25 mouse cellular contexts compared by ENCODE assay signal in the genomic region with DNA sequence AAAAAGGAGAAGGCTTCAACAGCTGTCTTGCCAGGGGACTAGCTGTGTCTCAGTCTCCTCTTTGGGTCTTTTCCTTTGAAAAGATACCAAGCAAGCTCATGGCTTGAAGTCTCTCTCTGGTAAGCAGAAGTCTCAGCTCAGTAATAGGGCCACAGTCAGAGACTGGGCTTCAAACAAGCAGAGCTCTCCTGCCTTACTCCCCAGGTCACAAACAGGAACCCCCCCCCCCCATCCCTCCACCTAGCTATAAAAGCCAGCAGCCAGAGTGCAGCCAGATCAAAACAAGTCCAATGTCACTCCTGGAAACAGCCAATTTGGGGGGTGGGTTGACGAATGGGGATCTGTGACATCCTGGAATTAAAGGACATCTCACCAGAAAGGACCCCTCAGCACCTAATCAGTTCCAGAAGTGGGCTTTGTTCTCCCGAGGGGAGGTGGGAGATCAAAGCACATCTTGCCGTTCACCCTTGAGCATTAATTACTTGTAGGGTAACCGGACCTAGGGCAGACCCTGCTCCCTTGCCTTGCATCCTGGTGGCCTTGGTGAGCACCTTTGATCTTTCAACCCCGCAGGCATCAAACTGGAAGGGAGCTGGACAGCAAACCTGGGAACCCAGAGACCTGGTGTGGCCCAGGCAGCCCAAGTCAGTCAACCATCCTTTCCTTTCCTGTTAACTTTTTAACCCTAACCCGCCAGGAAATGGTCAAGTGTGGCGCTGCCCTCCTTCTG.
DNase-seq lines count a peak whose midpoint lies in the region; ATAC-seq and TF ChIP-seq lines count a peak whose summit lies in the region.
"Had no signal": no experiment of that assay in that cellular context is flagged by ENCODE, and none has a peak within 500 bp of the region (broad histone marks: within the 10 kb centered on the region; RNA-seq: fewer than 3 reads in every experiment).

No protein-coding gene starts in this region.

- H3K27ac ChIP-seq in forebrain, embryonic 10.5 days: peak overlapping the region; percentile 53; the same call in 1 of the 2 replicates
- no peak overlapping the region for H3K27ac ChIP-seq in forebrain, embryonic 14.5 days (ENCODE audit: low read depth, low read length)
- H3K27ac ChIP-seq in kidney, postnatal 0 days: peak overlapping the region; percentile 40; the same call in 1 of the 2 replicates
- peak overlapping the region; percentile 66 for H3K27ac ChIP-seq in embryonic facial prominence, embryonic 10.5 days (replicated peaks)
- H3K27ac ChIP-seq in limb, embryonic 11.5 days (replicated peaks; ENCODE audit: low read depth, low read length): peak overlapping the region; percentile 80
- H3K27ac ChIP-seq: left cerebral cortex, adult 2 months; liver, embryonic 14.5 days; stomach, embryonic 15.5 days had no signal

- H3K36me3 ChIP-seq in forebrain, embryonic 10.5 days (replicated peaks): peaks cover 44% of the 10 kb centered on the region
- H3K36me3 ChIP-seq in forebrain, embryonic 14.5 days (ENCODE audit: control insufficient read depth, insufficient read depth, low read length): 0 out of 2 replicates have a peak, but pooled peaks cover 7% of the 10 kb centered on the region
- 0 out of 2 replicates have a peak, but pooled peaks cover 3% of the 10 kb centered on the region for H3K36me3 ChIP-seq in kidney, postnatal 0 days (ENCODE audit: insufficient read depth, low read length)
- peaks cover 28% of the 10 kb centered on the region for H3K36me3 ChIP-seq in embryonic facial prominence, embryonic 10.5 days (replicated peaks)
- H3K36me3 ChIP-seq in limb, embryonic 11.5 days (ENCODE audit: control insufficient read depth, insufficient read depth, low read length): no peaks in the 10 kb centered on the region
- H3K36me3 ChIP-seq: heart, embryonic 12.5 days; stomach, embryonic 15.5 days had no signal

- H3K27me3 ChIP-seq in forebrain, embryonic 10.5 days (ENCODE audit: poor library complexity, severe bottlenecking): no peaks in the 10 kb centered on the region
- H3K27me3 ChIP-seq in forebrain, embryonic 14.5 days (replicated peaks; ENCODE audit: control insufficient read depth, insufficient read depth, low read length): no peaks in the 10 kb centered on the region
- no peaks in the 10 kb centered on the region for H3K27me3 ChIP-seq in kidney, postnatal 0 days (ENCODE audit: insufficient read depth, low read length)
- H3K27me3 ChIP-seq in embryonic facial prominence, embryonic 10.5 days (replicated peaks; ENCODE audit: low read depth, poor library complexity, severe bottlenecking): no peaks in the 10 kb centered on the region
- H3K27me3 ChIP-seq in limb, embryonic 11.5 days (ENCODE audit: control insufficient read depth, insufficient read depth, low read length): no peaks in the 10 kb centered on the region
- H3K27me3 ChIP-seq: heart, embryonic 12.5 days; Patski; stomach, embryonic 15.5 days had no signal

- DNase-seq in forebrain, embryonic 10.5 days (ENCODE audit: extremely low spot score, low spot score): no peak
- DNase-seq in forebrain, embryonic 14.5 days (ENCODE audit: low spot score): no peak
- peak; percentile 47 for DNase-seq in kidney, postnatal 0 days (ENCODE audit: low spot score)
- no peak for DNase-seq in kidney, postnatal 14 days
- peak; percentile 76 for DNase-seq in embryonic facial prominence, embryonic 10.5 days (ENCODE audit: low spot score)
- peak; percentile 75 for DNase-seq in limb, embryonic 11.5 days (ENCODE audit: low spot score)
- no peak for DNase-seq in cerebellum, adult 11 months
- DNase-seq in heart, postnatal 25 days (ENCODE audit: low spot score): no peak
- DNase-seq: adrenal gland, postnatal 14 days; cerebellum, postnatal 10 days; heart, postnatal 36 days; kidney, adult 9 months; midbrain, embryonic 14.5 days; right cerebral cortex, postnatal 25 days; thymus, adult 18-20 months; thymus, postnatal 4 days had no signal

- H3K9ac ChIP-seq in forebrain, embryonic 14.5 days (ENCODE audit: low read length): no peak overlapping the region
- no peak overlapping the region for H3K9ac ChIP-seq in kidney, postnatal 0 days (ENCODE audit: low read depth, low read length)
- 0 out of 2 replicates have a peak overlapping the region, but pooled peaks have one; percentile 28 for H3K9ac ChIP-seq in limb, embryonic 11.5 days (ENCODE audit: low read length)
- H3K9ac ChIP-seq: heart, embryonic 12.5 days; liver, embryonic 14.5 days; stomach, embryonic 15.5 days had no signal

- no peak for ATAC-seq in forebrain, embryonic 14.5 days
- ATAC-seq in kidney, postnatal 0 days (replicated peaks; ENCODE audit: low FRiP score, low read depth): peak; percentile 74
- ATAC-seq in limb, embryonic 11.5 days (ENCODE audit: insufficient number of reproducible peaks, low FRiP score, low TSS enrichment, low read depth): peak; percentile 60; the same call in 1 of the 2 replicates
- ATAC-seq: activated CD4-positive, CD25-positive, alpha-beta regulatory T cell, adult 4 months; forebrain, embryonic 16.5 days; lung, postnatal 0 days; Patski had no signal

- H3K4me3 ChIP-seq in forebrain, embryonic 10.5 days: no peak overlapping the region
- H3K4me3 ChIP-seq in forebrain, embryonic 14.5 days (ENCODE audit: low read depth, low read length): no peak overlapping the region
- H3K4me3 ChIP-seq in kidney, postnatal 0 days (replicated peaks; ENCODE audit: low read depth, low read length): no peak overlapping the region
- H3K4me3 ChIP-seq in embryonic facial prominence, embryonic 10.5 days: no peak overlapping the region
- no peak overlapping the region for H3K4me3 ChIP-seq in limb, embryonic 11.5 days (ENCODE audit: low read depth, low read length)
- H3K4me3 ChIP-seq: heart, embryonic 12.5 days; left cerebral cortex, adult 2 months; myocyte; stomach, embryonic 15.5 days had no signal

- TF ChIP-seq CTCF in kidney, postnatal 0 days (IDR thresholded peaks at IDR 0.05; ENCODE audit: low read depth): no peak

- intact Hi-C loops in heart, postnatal 25 days (cut with DNase I): no loop called here

- peaks cover 11% of the 10 kb centered on the region for H3K4me1 ChIP-seq in forebrain, embryonic 10.5 days
- no peaks in the 10 kb centered on the region for H3K4me1 ChIP-seq in forebrain, embryonic 14.5 days (ENCODE audit: control insufficient read depth, insufficient read depth, low read length)
- no peaks in the 10 kb centered on the region for H3K4me1 ChIP-seq in kidney, postnatal 0 days (replicated peaks; ENCODE audit: insufficient read depth, low read length)
- peaks cover 19% of the 10 kb centered on the region for H3K4me1 ChIP-seq in embryonic facial prominence, embryonic 10.5 days
- H3K4me1 ChIP-seq in limb, embryonic 11.5 days (ENCODE audit: control insufficient read depth, insufficient read depth, low read length): peaks cover 16% of the 10 kb centered on the region
- H3K4me1 ChIP-seq: heart, embryonic 12.5 days; stomach, embryonic 15.5 days had no signal

- H3K4me2 ChIP-seq in forebrain, embryonic 14.5 days (ENCODE audit: low read length): no peak overlapping the region
- no peak overlapping the region for H3K4me2 ChIP-seq in kidney, postnatal 0 days (ENCODE audit: low read length)
- H3K4me2 ChIP-seq in limb, embryonic 11.5 days (ENCODE audit: low read depth, severe bottlenecking): no peak overlapping the region
- H3K4me2 ChIP-seq: heart, embryonic 12.5 days; stomach, embryonic 15.5 days had no signal

- no peaks in the 10 kb centered on the region for H3K9me3 ChIP-seq in forebrain, embryonic 10.5 days
- H3K9me3 ChIP-seq in forebrain, embryonic 14.5 days (replicated peaks; ENCODE audit: control insufficient read depth, low read length): no peaks in the 10 kb centered on the region
- no peaks in the 10 kb centered on the region for H3K9me3 ChIP-seq in kidney, postnatal 0 days (replicated peaks; ENCODE audit: low read length)
- no peaks in the 10 kb centered on the region for H3K9me3 ChIP-seq in embryonic facial prominence, embryonic 10.5 days
- no peaks in the 10 kb centered on the region for H3K9me3 ChIP-seq in limb, embryonic 11.5 days (ENCODE audit: control insufficient read depth, low read length)
- H3K9me3 ChIP-seq: heart, embryonic 12.5 days; stomach, embryonic 15.5 days had no signal

- WGBS in forebrain, embryonic 10.5 days: 55% methylated on average over 7 of the region's 7 CpGs
- 59% methylated on average over 7 of the region's 7 CpGs for WGBS in forebrain, embryonic 14.5 days
- 15% methylated on average over 7 of the region's 7 CpGs for WGBS in kidney, postnatal 0 days
- WGBS in embryonic facial prominence, embryonic 10.5 days: 34% methylated on average over 7 of the region's 7 CpGs
- WGBS in limb, embryonic 11.5 days: 3% methylated on average over 7 of the region's 7 CpGs

Comparison
In these comparisons a context has a peak if more than half of its experiments do, and no peak if none do; other contexts are left out.
1. DNase-seq: peak in kidney, postnatal 0 days (single experiment), embryonic facial prominence, embryonic 10.5 days (single experiment) and limb, embryonic 11.5 days (single experiment); none in forebrain, embryonic 10.5 days (single experiment), forebrain, embryonic 14.5 days (single experiment), kidney, postnatal 14 days (single experiment), cerebellum, adult 11 months (single experiment) and heart, postnatal 25 days (single experiment).